Mouse (Mus musculus) heart, adult 2 months (tissue): Measurements from ENCODE around the gene Cacna2d1. TPM values are rescaled to one million over a fixed set of nuclear protein-coding genes. Genes with fewer than 3 reads are reported as not detected.

Experiments used
- DNase-seq, 2 experiments: peaks; one replicate each; pipeline ENCODE4 v3.0.0; 2021
- H3K27ac ChIP-seq: fragments of 200-600 bp; 2 replicates; pipeline ENCODE4 v1.8.1; 2022
- H3K27me3 ChIP-seq: fragments of 200-500 bp; 2 replicates; pipeline ENCODE4 v1.6.1; 2012; ENCODE audit warnings: mild to moderate bottlenecking, low read length, inconsistent platforms, mixed read lengths; ENCODE audit not compliant: control insufficient read depth, insufficient read depth
- H3K36me3 ChIP-seq: fragments of 200-500 bp; 2 replicates; pipeline ENCODE4 v1.6.1; 2012; ENCODE audit warnings: low read length, inconsistent platforms; ENCODE audit not compliant: control insufficient read depth, insufficient read depth
- H3K4me1 ChIP-seq: fragments of 200-500 bp; 2 replicates; pipeline ENCODE4 v1.6.1; 2011; ENCODE audit warnings: low read length; ENCODE audit not compliant: control insufficient read depth, insufficient read depth
- H3K4me3 ChIP-seq: fragments of 200-600 bp; 2 replicates; pipeline ENCODE4 v1.8.1; 2022
- H3K79me2 ChIP-seq: fragments of 200-500 bp; replicated peaks from 2 replicates; pipeline ENCODE4 v1.6.1; 2012; ENCODE audit warnings: mild to moderate bottlenecking, inconsistent platforms, low read length, moderate library complexity, mixed read lengths; ENCODE audit not compliant: control insufficient read depth, insufficient read depth
- H3K9ac ChIP-seq: fragments of 200-500 bp; 2 replicates; pipeline ENCODE4 v1.6.1; 2012; ENCODE audit warnings: low read depth, mild to moderate bottlenecking, control low read depth, inconsistent platforms, low read length, mixed read lengths
- CTCF ChIP-seq: fragments of 200-600 bp; IDR thresholded peaks from 2 replicates; pipeline ENCODE4 v1.8.1; 2022; ENCODE audit warnings: antibody characterized with exemption, mild to moderate bottlenecking, moderate library complexity
- EP300 ChIP-seq: fragments of 200-500 bp; IDR thresholded peaks from 2 replicates; pipeline ENCODE4 v1.6.1; 2011; ENCODE audit warnings: low read depth, low read length, control low read depth; ENCODE audit not compliant: insufficient read depth
- POLR2A ChIP-seq: fragments of 200-500 bp; IDR thresholded peaks from 2 replicates; pipeline ENCODE4 v1.6.1; 2011; ENCODE audit warnings: mild to moderate bottlenecking, low read depth, low read length, control low read depth; ENCODE audit not compliant: insufficient read depth
- WGBS: fragments of 180-500 bp; shearing (Covaris S2); methylation state at CpG from one replicate; pipeline ENCODE4 v1.1.7; 2018; 5-methylcytosine and 5-hydroxymethylcytosine counted together
- intact Hi-C: fragments of 180-260 bp; cut with DNase I; formaldehyde crosslinking; loops from one replicate; pipeline ENCODE4 v1.15.1; 2025
- polyA plus RNA-seq: library from polyadenylated mRNA; depleted of rRNA; stranded (reverse); fragments of >200 nt; gene quantifications from 2 replicates; pipeline ENCODE4 v1.2.3, GENCODE M21; 2012
- total RNA-seq, 2 experiments: library from RNA; stranded (reverse); gene quantifications; 2 replicates each; pipeline ENCODE4 v1.2.3; 2021

The Cacna2d1 gene
- total and polyA plus RNA-seq, 3 experiments: 26.8 to 90.3 (median 81.9) TPM

GRCm38 (mm10) chr5:16098766-16099165 is 164.3 kb downstream of the Cacna2d1 start:
- TF ChIP-seq EP300 (no peak), CTCF (no peak), POLR2A (no peak)
- H3K36me3 ChIP-seq: no peaks in the 10 kb centered on the region
- H3K27me3 ChIP-seq: no peaks in the 10 kb centered on the region
- intact Hi-C loops: no loop called here
- DNase-seq: no peak
- no peak overlapping the region for H3K4me3 ChIP-seq
- no peaks in the 10 kb centered on the region for H3K79me2 ChIP-seq
- no peaks in the 10 kb centered on the region for H3K4me1 ChIP-seq
- no peak overlapping the region for H3K27ac ChIP-seq
- WGBS: 82% methylated on average over 2 of the region's 2 CpGs
- H3K9ac ChIP-seq: no peak overlapping the region

DNA sequence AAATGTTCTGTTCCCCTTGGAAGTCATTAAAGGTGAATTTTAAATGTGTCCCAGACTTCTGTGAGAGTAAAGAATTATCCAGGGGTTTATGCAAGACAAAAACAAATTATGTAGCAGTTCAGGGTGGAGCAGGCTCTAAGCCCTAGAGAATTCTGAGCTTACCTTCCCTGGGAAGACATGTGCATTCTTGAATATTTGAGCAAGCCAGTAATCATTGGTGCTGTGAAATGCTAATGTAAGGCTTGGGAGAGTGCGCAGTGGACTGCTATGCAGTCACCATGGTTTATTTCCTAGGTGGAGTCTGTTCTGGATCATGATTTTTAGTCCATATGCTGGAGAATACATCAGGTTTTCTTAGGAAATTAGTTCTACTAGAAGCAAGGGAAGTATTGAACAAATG is 167.3 kb downstream of the Cacna2d1 start:
- H3K27me3 ChIP-seq: no peaks in the 10 kb centered on the region
- intact Hi-C loops: no loop called here
- no peak for DNase-seq
- H3K27ac ChIP-seq: no peak overlapping the region
- no peak overlapping the region for H3K4me3 ChIP-seq
- no peaks in the 10 kb centered on the region for H3K4me1 ChIP-seq
- 96% methylated on average over 1 of the region's 1 CpGs for WGBS
- no peak overlapping the region for H3K9ac ChIP-seq
- TF ChIP-seq POLR2A (no peak), EP300 (no peak), CTCF (no peak)
- no peaks in the 10 kb centered on the region for H3K79me2 ChIP-seq
- H3K36me3 ChIP-seq: no peaks in the 10 kb centered on the region

GRCm38 (mm10) chr5:16105701-16106100 is 171.2 kb downstream of the Cacna2d1 start:
- H3K36me3 ChIP-seq: no peaks in the 10 kb centered on the region
- H3K4me3 ChIP-seq: no peak overlapping the region
- intact Hi-C loops: no loop called here
- TF ChIP-seq CTCF: no peak
- peaks cover 1% of the 10 kb centered on the region; the same call in 1 of the 2 replicates for H3K4me1 ChIP-seq
- no peak for DNase-seq
- no peak overlapping the region for H3K9ac ChIP-seq
- H3K79me2 ChIP-seq: no peaks in the 10 kb centered on the region
- WGBS: 78% methylated on average over 2 of the region's 2 CpGs
- H3K27ac ChIP-seq: no peak overlapping the region
- H3K27me3 ChIP-seq: no peaks in the 10 kb centered on the region

DNA sequence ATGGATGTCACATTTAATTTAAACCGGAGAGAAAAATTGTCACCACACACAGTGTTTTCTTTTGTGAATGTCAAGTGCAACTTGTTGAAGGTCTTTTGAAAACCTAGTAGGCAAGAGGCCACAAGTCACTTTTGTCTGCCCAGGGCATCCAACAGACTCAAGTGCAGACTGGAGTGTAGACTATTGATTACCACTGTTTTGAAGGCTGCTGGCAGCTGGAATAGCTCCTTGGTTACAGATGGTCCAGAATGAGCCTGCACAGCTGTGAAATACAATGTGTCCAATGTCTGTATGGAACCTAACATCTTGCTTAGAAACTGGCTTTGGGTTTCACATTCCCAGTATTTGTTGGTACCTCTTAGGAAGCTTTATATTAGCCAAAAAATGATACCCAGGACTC is 176.2 kb downstream of the Cacna2d1 start:
- intact Hi-C loops: no loop called here
- H3K27ac ChIP-seq: no peak overlapping the region
- 83% methylated on average over 1 of the region's 1 CpGs for WGBS
- H3K4me1 ChIP-seq: peaks cover 2% of the 10 kb centered on the region; the same call in 1 of the 2 replicates
- no peaks in the 10 kb centered on the region for H3K79me2 ChIP-seq
- no peak overlapping the region for H3K4me3 ChIP-seq
- H3K27me3 ChIP-seq: no peaks in the 10 kb centered on the region
- no peak overlapping the region for H3K9ac ChIP-seq
- TF ChIP-seq POLR2A: no peak
- TF ChIP-seq EP300: no peak
- no peak for TF ChIP-seq CTCF
- H3K36me3 ChIP-seq: no peaks in the 10 kb centered on the region
- no peak for DNase-seq

DNA sequence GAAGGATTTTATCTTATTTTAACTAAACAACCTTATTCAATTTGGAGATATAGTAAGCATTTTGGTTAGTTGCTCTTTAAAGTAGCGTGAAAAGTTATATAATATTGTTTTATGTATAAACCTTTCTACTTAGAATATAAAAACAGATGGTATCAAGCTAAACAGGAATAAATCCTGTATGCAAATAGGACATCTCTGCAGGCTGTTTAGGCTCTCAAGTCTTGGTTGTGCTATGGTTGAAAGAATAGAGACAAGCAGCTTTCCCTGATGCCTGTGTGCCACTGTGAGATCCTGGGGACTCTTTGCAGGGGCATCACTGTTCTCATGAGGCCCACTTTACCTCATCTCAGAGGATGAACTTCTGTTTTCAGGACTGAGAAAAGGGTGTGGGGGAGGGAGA is 179.4 kb downstream of the Cacna2d1 start:
- Histone ChIP-seq H3K27ac (no peak overlapping the region), H3K4me3 (no peak overlapping the region), H3K4me1 (peaks cover 2% of the 10 kb centered on the region; the same call in 1 of the 2 replicates), H3K79me2 (no peaks in the 10 kb centered on the region), H3K27me3 (no peaks in the 10 kb centered on the region), H3K36me3 (no peaks in the 10 kb centered on the region), H3K9ac (no peak overlapping the region)
- TF ChIP-seq CTCF (no peak), EP300 (no peak), POLR2A (no peak)
- no peak for DNase-seq
- intact Hi-C loops: no loop called here
- WGBS: 94% methylated on average over 1 of the region's 1 CpGs

DNA sequence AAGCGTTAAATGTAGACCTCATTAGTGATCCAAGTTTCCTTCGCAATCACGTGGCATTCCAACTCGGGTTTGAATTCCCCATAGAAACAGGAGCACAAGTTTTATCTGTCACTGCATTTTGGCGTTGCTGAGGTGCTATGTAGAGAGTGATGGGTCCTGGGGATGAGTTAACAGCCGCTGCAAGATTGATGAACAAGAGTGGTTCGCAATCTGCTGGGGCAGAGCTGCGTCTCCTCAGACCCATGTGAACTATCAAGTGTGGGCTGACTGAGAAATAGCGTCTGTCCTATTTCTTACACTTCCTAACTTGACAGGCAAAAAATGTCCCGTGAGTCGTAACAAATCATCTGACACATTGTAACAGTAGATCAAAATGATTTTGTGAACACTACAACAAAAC is 186.8 kb downstream of the Cacna2d1 start:
- no peaks in the 10 kb centered on the region for H3K4me1 ChIP-seq
- TF ChIP-seq CTCF: no peak
- no peak for TF ChIP-seq POLR2A
- TF ChIP-seq EP300: no peak
- H3K9ac ChIP-seq: no peak overlapping the region
- intact Hi-C loops: no loop called here
- no peaks in the 10 kb centered on the region for H3K27me3 ChIP-seq
- H3K27ac ChIP-seq: no peak overlapping the region
- no peaks in the 10 kb centered on the region for H3K79me2 ChIP-seq
- no peak overlapping the region for H3K4me3 ChIP-seq
- no peak for DNase-seq
- 72% methylated on average over 11 of the region's 11 CpGs for WGBS
- H3K36me3 ChIP-seq: no peaks in the 10 kb centered on the region
